Mouse (Mus musculus): ENCODE results near the gene Olfr653.

Olfr653 gene

DNA sequence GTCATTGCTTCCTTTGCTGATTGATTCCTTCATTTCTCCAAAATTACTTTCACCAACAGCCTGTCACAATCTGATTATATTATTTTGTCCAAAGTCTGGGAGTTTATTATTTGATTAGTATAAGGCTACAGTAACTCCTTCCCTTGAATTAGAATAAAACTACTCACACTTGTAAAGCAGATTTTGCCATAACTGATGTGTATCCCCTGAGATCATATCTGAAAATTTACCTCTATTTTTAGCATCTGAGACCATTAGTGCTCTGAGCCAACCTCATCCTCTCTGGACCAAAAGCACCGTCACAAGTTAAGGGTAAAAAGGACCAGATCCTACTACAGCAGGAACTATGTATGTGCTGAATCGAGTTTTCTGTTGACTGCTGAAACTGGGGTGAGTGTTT is at the start of gene Olfr653:
Olfr653 (plus strand) TSS at position 301 of the 400 bp plus-strand sequence.
- in situ Hi-C loops (cut with MseI, MboI) = no loop called here

DNA sequence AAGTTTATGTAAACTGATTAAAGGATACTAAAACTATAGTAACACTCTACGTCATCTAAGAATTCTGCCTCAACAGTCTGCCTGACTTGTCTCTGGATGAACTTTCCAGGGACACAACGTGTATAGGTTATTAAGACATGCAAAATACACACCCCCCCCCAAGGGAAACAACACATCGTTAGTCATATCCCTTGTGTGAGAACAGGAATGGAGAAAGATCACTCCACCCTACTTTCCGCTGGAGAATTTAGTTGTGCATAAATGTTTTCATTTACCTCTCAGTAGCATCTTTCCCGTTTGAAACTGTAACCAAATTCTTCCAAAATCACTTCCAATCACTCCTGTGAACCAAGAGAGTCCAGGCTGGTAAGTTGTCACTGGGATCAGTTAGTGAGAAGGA is 27.3 kb upstream of the Olfr653 start, which contains the start of gene Olfr651:
Olfr651 (plus strand) TSS at position 301 of the 400 bp plus-strand sequence.
- in situ Hi-C loops (cut with MseI, MboI) = no loop called here

DNA sequence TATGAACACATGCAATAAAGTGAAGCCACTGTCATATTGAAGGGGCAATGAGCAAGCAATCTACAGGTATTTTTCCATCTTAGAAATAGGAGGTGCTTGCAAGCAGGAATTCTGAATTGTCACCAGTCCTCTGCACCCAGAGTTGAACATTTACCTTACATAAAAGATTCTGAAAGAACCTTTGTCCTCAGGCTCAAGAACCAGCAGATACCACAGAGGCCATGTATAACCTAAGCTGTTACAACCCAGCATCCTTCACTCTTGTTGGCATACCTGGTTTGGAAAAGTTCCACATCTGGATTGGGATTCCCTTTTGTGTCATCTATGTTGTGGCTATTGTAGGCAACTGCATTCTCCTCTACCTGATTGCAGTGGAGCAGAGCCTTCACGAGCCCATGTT is 24.4 kb upstream of the Olfr653 start:
- in situ Hi-C loops (cut with MseI, MboI) = no loop called here

DNA sequence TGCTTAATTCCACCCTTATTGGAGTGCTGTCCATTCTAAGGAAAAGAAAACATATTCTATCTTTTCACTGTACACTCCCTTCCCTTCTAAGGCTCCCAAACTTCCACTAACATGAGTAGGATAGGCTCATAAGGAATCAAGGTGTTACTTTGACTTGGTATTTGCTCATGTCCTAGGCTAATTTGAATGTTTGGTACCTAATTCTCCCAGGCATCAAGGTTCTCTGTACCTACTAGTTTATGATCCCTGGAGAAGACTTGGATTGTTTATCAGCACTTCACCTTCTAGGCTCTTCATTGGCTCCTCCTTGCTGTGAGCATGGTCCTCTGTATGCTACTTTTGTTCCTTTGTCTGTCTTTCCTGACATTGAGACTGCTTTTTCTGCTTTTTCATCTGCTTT is 16.5 kb upstream of the Olfr653 start, which contains the start of gene Olfr652:
Olfr652 (plus strand) TSS at position 301 of the 400 bp plus-strand sequence.
- in situ Hi-C loops (cut with MseI, MboI) = no loop called here

DNA sequence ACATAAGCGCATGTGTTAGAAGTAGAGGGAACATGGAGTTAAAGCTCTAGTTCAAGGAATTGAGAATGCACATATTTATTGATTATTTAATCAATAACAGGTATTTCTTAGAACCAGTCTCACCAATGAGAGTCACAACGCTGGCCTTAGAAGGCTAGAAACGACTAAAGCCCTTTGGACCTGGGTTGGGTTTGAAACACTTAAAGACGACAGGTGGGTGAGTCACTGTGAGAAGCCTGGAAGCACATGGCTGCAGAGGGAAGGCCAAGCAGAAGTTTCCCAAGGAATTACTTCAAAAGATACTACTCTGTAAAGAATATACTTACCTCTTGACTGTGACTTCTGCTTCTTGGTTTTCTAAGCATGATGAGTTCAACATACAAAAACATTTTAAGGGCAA is 3.7 kb downstream of the Olfr653 start:
- in situ Hi-C loops (cut with MseI, MboI) = no loop called here

DNA sequence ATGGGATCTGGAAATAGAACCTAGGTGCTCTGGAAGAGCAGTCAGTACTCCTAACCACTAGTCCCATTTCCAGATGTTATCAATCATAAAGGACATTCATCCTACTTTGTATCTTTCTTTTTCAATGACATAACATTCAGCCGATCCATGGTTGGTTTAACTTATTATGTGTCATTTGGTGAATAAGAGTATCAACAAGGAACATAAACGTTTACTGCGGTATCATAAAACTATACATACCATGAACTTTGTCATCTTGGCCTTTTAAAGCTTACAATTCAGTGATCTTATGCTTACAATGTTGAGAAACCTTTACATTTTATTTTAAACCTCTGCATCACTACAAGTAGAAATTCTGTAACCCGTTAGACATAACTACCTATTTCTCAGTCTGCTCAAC is 4.3 kb downstream of the Olfr653 start:
- in situ Hi-C loops (cut with MseI, MboI) = no loop called here

DNA sequence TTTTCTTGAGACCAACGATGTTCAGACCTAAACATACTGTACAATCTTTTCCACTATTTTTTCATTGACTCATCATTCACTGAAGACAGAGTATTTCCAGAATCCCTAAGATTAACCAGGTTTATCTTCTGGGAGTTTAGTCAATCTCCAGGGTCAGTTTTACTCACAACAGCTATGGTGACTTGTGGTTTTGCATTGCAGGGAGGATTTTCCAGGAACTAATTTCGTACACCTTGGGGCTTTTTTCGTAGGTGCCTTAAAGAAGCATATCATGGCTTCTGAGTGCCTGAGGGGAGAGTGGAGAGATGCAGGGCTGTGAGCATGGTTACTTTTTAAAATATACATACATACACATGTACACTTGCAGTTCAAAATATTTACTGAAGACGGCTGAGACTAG is 9.6 kb downstream of the Olfr653 start, which contains the start of gene Olfr654:
Olfr654 (plus strand) TSS at position 301 of the 400 bp plus-strand sequence.
- in situ Hi-C loops (cut with MseI, MboI) = no loop called here

DNA sequence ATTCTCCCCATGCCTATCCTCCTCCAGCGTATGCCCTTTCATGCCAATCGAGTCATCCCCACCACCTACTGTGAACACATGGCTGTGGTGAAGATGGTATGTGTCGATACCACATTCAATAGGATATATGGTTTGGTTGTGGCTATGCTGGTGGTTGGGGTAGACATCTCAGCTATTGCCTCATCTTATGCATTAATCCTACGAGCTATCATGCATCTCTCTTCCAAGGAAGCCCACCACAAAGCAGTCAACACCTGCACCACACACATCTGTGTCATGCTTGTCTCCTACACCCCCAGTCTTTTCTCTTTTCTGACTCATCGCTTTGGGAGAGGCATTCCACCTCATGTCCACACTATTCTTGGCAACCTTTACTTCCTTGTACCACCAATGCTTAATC is 11.2 kb downstream of the Olfr653 start:
- in situ Hi-C loops (cut with MseI, MboI) = no loop called here

DNA sequence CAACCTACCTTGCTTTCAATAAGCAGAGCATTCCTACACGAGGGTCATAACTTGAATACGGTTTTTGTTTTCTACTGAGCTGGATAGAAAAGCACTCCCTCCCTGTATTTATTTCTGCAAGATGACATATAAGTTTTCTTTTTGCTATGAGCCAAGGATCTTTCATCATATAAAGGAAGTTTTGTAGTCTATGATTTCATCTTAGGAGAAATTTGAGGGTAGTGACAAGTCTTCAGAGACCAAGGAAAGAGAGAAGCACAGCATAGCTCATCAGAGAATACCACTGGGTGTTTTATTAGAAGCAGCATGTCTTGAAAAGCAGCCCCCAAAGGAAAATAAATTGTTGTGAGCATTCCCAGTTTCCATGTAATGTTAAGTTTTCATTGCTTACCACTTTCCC is 24.6 kb downstream of the Olfr653 start, which contains the start of gene Olfr655:
Olfr655 (minus strand) TSS at position 101 of the 400 bp plus-strand sequence.
- in situ Hi-C loops (cut with MseI, MboI) = no loop called here

DNA sequence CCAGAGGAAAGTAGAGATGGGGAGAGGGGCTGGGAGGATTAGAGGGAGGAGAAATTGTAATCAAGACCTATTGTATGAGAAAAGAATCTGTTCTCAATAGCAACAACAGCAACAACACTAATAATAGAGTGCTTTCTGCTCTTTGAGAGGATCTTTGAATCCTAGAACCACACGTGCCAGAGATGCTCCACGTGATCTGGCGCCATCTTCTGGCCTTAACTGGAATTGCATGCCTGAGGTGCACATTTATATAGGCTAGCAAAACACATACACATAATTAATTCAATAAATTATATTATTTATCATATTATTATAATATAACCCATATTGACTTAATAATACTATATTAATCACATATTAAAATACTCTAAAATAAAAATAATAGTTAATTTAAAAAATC is 26.1 kb downstream of the Olfr653 start:
- in situ Hi-C loops (cut with MseI, MboI) = no loop called here

DNA sequence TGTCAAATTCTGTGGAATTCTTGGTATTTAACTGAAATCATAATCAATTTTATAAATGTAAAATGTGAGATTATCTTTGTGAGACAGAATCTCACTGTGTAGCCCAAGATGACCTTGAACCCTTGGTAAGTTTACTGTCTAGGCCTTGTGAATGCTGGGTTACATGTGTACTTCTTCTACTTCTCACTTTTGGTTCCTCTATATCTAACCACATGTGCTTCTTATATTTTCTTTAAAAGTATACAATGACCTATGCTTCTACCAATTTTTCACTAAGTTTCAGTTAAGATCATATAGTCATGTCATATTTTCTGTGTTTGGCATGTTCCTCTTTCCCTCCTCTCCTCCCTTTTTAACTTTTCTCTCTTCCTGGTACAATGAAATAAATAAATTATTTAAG is 27.6 kb downstream of the Olfr653 start:
- in situ Hi-C loops (cut with MseI, MboI) = no loop called here

DNA sequence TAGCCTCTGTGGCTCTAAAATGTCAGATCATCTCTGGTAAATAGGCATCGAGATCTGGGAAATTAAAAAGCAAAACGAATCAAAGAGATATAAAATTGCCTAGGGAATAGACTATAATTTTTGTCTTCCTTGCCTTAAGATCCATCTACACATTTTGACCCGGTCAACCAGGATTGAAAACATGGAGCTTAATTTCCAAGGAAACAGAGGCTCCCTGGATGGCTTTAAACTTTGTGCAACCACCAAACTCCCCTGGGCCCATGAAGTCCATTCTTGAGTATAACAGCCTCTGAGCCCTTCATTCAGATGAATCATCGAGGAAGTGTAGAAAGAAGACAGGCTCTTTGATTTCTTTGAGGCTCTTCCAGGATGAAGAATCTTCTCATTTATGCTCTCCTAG is 36.5 kb downstream of the Olfr653 start, which contains the start of gene Olfr656:
Olfr656 (plus strand) TSS at position 301 of the 400 bp plus-strand sequence.
- in situ Hi-C loops (cut with MseI, MboI) = no loop called here

DNA sequence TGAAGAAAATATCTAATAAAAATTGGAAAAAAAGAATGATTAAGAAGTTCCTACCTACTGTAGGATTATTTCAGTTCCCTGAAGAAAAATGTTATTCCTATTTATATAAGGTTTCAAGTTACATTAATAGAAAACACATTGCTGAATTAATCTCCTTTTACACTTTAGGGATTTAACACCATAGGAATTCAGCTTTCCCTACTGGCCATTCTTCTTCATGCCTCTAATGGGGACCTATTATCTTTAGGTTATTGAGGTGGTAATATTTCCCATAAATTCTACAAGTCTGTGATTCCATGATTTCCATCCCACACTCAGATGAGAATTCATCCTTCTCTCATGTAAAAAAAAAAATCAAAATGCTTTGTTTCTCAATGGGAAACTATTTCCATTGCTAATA is 47.4 kb downstream of the Olfr653 start, which contains the start of gene Olfr657:
Olfr657 (plus strand) TSS at position 301 of the 400 bp plus-strand sequence.
- in situ Hi-C loops (cut with MseI, MboI) = no loop called here

Data from mouse trophoblast stem cell (cell line).